Mouse (Mus musculus) liver, embryonic 11.5 days (tissue): ENCODE data around the gene Rarres1. TPM values are rescaled to one million over a fixed set of nuclear protein-coding genes. Genes with fewer than 3 reads are reported as not detected.

Source experiments
- polyA plus RNA-seq: library from polyadenylated mRNA; unstranded; fragments of >200 nt; fragmentation: Nextera tagmentation; extraction: Ambion mirVana; gene quantifications from 2 replicates; pipeline ENCODE4 v1.2.1, GENCODE M21; 2014

Gene Rarres1
- polyA plus RNA-seq, 1 experiment from 2014 or later: 3.4 TPM

Other genes with a start within 250 kb of the Rarres1 start
- gene Mlf1, start 141.4 kb downstream of the Rarres1 start, polyA plus RNA-seq: 4.8 and 5.6 TPM in 2 replicates
- gene Gm17402, start 140.4 kb downstream of the Rarres1 start, polyA plus RNA-seq: not detected in 2 replicates
- 83.3 and 96.1 TPM in 2 replicates for gene Gfm1, start 85.4 kb downstream of the Rarres1 start, polyA plus RNA-seq
- 30.4 and 32.8 TPM in 2 replicates for gene Lxn, start 51.6 kb downstream of the Rarres1 start, polyA plus RNA-seq
- 44.4 and 51.7 TPM in 2 replicates for gene Mfsd1, start 67.2 kb upstream of the Rarres1 start, polyA plus RNA-seq